Mouse (Mus musculus) forebrain, embryonic 16.5 days (tissue): Measurements from ENCODE around the gene Fam104a. TPM values are rescaled to one million over a fixed set of nuclear protein-coding genes. Genes with fewer than 3 reads are reported as not detected.

Experiments used
- ATAC-seq: fragments of 200-750 bp; cut with Nextera tagmentation; 2 replicates; pipeline ENCODE4 v1.8.0; 2017; ENCODE audit warnings: mild to moderate bottlenecking, moderate library complexity
- H3K27ac ChIP-seq: fragments of 300-500 bp; sonication (generic); 2 replicates; pipeline ENCODE4 v1.5.1; 2014; ENCODE audit warnings: low read length, control low read depth
- H3K27me3 ChIP-seq: fragments of 300-500 bp; sonication (generic); replicated peaks from 2 replicates; pipeline ENCODE4 v1.6.1; 2014; ENCODE audit warnings: low read length; ENCODE audit not compliant: control insufficient read depth, insufficient read depth
- H3K36me3 ChIP-seq: fragments of 300-500 bp; sonication (generic); 2 replicates; pipeline ENCODE4 v1.6.1; 2014; ENCODE audit not compliant: control insufficient read depth, insufficient read depth
- H3K4me1 ChIP-seq: fragments of 300-500 bp; sonication (generic); replicated peaks from 2 replicates; pipeline ENCODE4 v1.6.1; 2014; ENCODE audit warnings: low read length; ENCODE audit not compliant: control insufficient read depth, insufficient read depth
- H3K4me2 ChIP-seq: fragments of 300-500 bp; sonication (generic); 2 replicates; pipeline ENCODE4 v1.6.1; 2014; ENCODE audit warnings: mild to moderate bottlenecking, low read length, control low read depth
- H3K4me3 ChIP-seq: fragments of 300-500 bp; sonication (generic); replicated peaks from 2 replicates; pipeline ENCODE4 v1.5.1; 2014; ENCODE audit warnings: mild to moderate bottlenecking, low read length, control low read depth
- H3K9ac ChIP-seq: fragments of 300-500 bp; sonication (generic); replicated peaks from 2 replicates; pipeline ENCODE4 v1.6.1; 2014; ENCODE audit warnings: low read depth, low read length, control low read depth
- H3K9me3 ChIP-seq: fragments of 300-500 bp; sonication (generic); 2 replicates; pipeline ENCODE4 v1.6.1; 2016; ENCODE audit warnings: low read length; ENCODE audit not compliant: control insufficient read depth
- WGBS: fragments of 180-500 bp; shearing (Covaris S2); extraction: QIAGEN DNeasy Blood & Tissue Kit; methylation state at CpG from one replicate; pipeline ENCODE4 v1.1.7; 2014; 5-methylcytosine and 5-hydroxymethylcytosine counted together
- polyA plus RNA-seq: library from polyadenylated mRNA; unstranded; fragments of >200 nt; fragmentation: Nextera tagmentation; extraction: Ambion mirVana; gene quantifications from 2 replicates; pipeline ENCODE4 v1.2.1, GENCODE M21; 2015

Fam104a gene
- polyA plus RNA-seq, 1 experiment from 2014 or later: 43.0 TPM

DNA sequence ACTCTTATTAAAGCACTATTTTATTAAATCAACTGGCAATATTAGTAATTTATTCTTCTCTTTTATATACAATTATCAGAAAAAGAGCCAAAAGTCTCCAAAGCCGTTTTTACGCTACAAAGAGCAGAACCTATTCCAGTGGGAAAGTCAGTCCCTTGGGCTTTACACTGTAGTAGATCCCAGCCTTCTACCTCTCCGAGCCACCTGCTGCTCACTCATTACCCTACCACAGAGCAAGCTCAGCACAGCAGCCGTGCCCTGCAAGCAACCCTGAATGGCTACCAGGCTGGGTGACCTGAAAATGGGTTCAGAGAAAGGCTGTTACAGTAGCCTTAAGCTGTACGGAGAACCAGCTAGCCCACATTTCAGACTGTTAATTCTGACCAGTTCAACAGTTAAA is 9.4 kb downstream of the Fam104a start:
- H3K36me3 ChIP-seq: peaks cover 8% of the 10 kb centered on the region; the same call in 1 of the 2 replicates
- H3K9ac ChIP-seq: no peak overlapping the region
- peaks cover 14% of the 10 kb centered on the region for H3K4me1 ChIP-seq
- H3K4me2 ChIP-seq: no peak overlapping the region
- no peaks in the 10 kb centered on the region for H3K27me3 ChIP-seq
- H3K27ac ChIP-seq: no peak overlapping the region
- no peak overlapping the region for H3K4me3 ChIP-seq
- ATAC-seq: no peak
- H3K9me3 ChIP-seq: no peaks in the 10 kb centered on the region
- 90% methylated on average over 5 of the region's 5 CpGs for WGBS

GRCm38 (mm10) chr11:113673614-113674013 is 10.3 kb downstream of the Fam104a start:
- ATAC-seq: no peak
- peaks cover 11% of the 10 kb centered on the region; the same call in 1 of the 2 replicates for H3K36me3 ChIP-seq
- no peak overlapping the region for H3K9ac ChIP-seq
- H3K9me3 ChIP-seq: no peaks in the 10 kb centered on the region
- H3K27ac ChIP-seq: peak overlapping the region; percentile 27; the same call in 1 of the 2 replicates
- peaks cover 14% of the 10 kb centered on the region for H3K4me1 ChIP-seq
- no peak overlapping the region for H3K4me2 ChIP-seq
- 68% methylated on average over 4 of the region's 4 CpGs for WGBS
- no peaks in the 10 kb centered on the region for H3K27me3 ChIP-seq
- no peak overlapping the region for H3K4me3 ChIP-seq

- Histone ChIP-seq H3K9ac (no peak overlapping the region), H3K36me3 (0 out of 2 replicates have a peak, but pooled peaks cover 3% of the 10 kb centered on the region), H3K4me2 (no peak overlapping the region), H3K9me3 (no peaks in the 10 kb centered on the region), H3K4me1 (peaks cover 19% of the 10 kb centered on the region), H3K4me3 (no peak overlapping the region), H3K27ac (no peak overlapping the region), H3K27me3 (no peaks in the 10 kb centered on the region)
- ATAC-seq: no peak
- 70% methylated on average over 4 of the region's 4 CpGs for WGBS
Observed at GRCm38 (mm10) chr11:113669711-113670110, 14.2 kb downstream of the Fam104a start.

GRCm38 (mm10) chr11:113668857-113669256 is 15.1 kb downstream of the Fam104a start:
- H3K36me3 ChIP-seq: peaks cover 9% of the 10 kb centered on the region; the same call in 1 of the 2 replicates
- ATAC-seq: no peak
- peaks cover 17% of the 10 kb centered on the region for H3K4me1 ChIP-seq
- no peak overlapping the region for H3K4me3 ChIP-seq
- WGBS: 91% methylated on average over 5 of the region's 5 CpGs
- no peaks in the 10 kb centered on the region for H3K27me3 ChIP-seq
- no peaks in the 10 kb centered on the region for H3K9me3 ChIP-seq
- no peak overlapping the region for H3K4me2 ChIP-seq
- H3K9ac ChIP-seq: no peak overlapping the region
- H3K27ac ChIP-seq: no peak overlapping the region

- Histone ChIP-seq H3K36me3 (peaks cover 13% of the 10 kb centered on the region; the same call in 1 of the 2 replicates), H3K9ac (no peak overlapping the region), H3K27me3 (no peaks in the 10 kb centered on the region), H3K27ac (no peak overlapping the region), H3K4me1 (peaks cover 10% of the 10 kb centered on the region; the same call in 1 of the 2 replicates), H3K4me2 (no peak overlapping the region), H3K4me3 (no peak overlapping the region), H3K9me3 (no peaks in the 10 kb centered on the region)
- ATAC-seq: no peak
- 90% methylated on average over 4 of the region's 4 CpGs for whole genome bisulfite sequencing
Observed at GRCm38 (mm10) chr11:113667704-113668103, 16.3 kb downstream of the Fam104a start.

- Histone ChIP-seq H3K4me2 (no peak overlapping the region), H3K9ac (no peak overlapping the region), H3K27me3 (no peaks in the 10 kb centered on the region), H3K27ac (no peak overlapping the region), H3K4me3 (no peak overlapping the region), H3K36me3 (peaks cover 13% of the 10 kb centered on the region; the same call in 1 of the 2 replicates), H3K4me1 (peaks cover 10% of the 10 kb centered on the region; the same call in 1 of the 2 replicates), H3K9me3 (no peaks in the 10 kb centered on the region)
- peak; percentile 50 for ATAC-seq
- 58% methylated on average over 2 of the region's 2 CpGs for WGBS
Observed at GRCm38 (mm10) chr11:113667122-113667521, 16.8 kb downstream of the Fam104a start.

DNA sequence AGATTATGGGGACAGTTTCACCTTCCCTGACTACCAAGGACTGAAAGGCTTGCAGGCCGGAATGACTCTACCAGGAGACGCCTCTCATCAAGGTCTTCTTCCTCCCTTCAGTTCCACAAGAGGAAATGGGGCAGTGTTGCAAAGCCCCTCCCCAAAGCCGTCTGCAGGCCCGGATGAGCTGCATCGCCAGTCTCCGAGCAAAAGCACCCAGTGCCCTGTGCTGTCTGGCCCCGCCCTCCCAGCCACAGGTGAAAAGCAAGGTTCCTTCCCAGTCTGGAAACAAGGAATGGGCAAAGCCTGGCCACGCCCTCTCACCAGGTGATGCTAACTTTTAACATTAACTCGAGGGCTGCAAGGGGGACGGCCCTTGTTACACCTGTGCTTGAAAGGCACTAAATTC is 17.3 kb downstream of the Fam104a start:
- Histone ChIP-seq H3K27me3 (no peaks in the 10 kb centered on the region), H3K9ac (no peak overlapping the region), H3K27ac (no peak overlapping the region), H3K36me3 (peaks cover 13% of the 10 kb centered on the region; the same call in 1 of the 2 replicates), H3K4me2 (no peak overlapping the region), H3K9me3 (no peaks in the 10 kb centered on the region), H3K4me1 (peaks cover 10% of the 10 kb centered on the region; the same call in 1 of the 2 replicates), H3K4me3 (no peak overlapping the region)
- no peak for ATAC-seq
- 65% methylated on average over 10 of the region's 10 CpGs for WGBS

- H3K36me3 ChIP-seq: peaks cover 14% of the 10 kb centered on the region; the same call in 1 of the 2 replicates
- H3K27me3 ChIP-seq: no peaks in the 10 kb centered on the region
- WGBS: 60% methylated on average over 6 of the region's 6 CpGs
- no peak overlapping the region for H3K4me2 ChIP-seq
- ATAC-seq: no peak
- no peak overlapping the region for H3K9ac ChIP-seq
- H3K4me3 ChIP-seq: no peak overlapping the region
- H3K9me3 ChIP-seq: no peaks in the 10 kb centered on the region
- no peak overlapping the region for H3K27ac ChIP-seq
- H3K4me1 ChIP-seq: peaks cover 10% of the 10 kb centered on the region; the same call in 1 of the 2 replicates
Observed at GRCm38 (mm10) chr11:113666205-113666604, 17.8 kb downstream of the Fam104a start.

GRCm38 (mm10) chr11:113664279-113664678 is 19.7 kb downstream of the Fam104a start:
- H3K27ac ChIP-seq: no peak overlapping the region
- H3K4me1 ChIP-seq: peaks cover 10% of the 10 kb centered on the region; the same call in 1 of the 2 replicates
- no peak overlapping the region for H3K9ac ChIP-seq
- H3K36me3 ChIP-seq: peaks cover 23% of the 10 kb centered on the region
- no peaks in the 10 kb centered on the region for H3K27me3 ChIP-seq
- H3K9me3 ChIP-seq: no peaks in the 10 kb centered on the region
- no peak for ATAC-seq
- WGBS: 68% methylated on average over 2 of the region's 2 CpGs
- no peak overlapping the region for H3K4me2 ChIP-seq
- H3K4me3 ChIP-seq: no peak overlapping the region
